Mouse (Mus musculus) kidney, embryonic 14.5 days (tissue): ENCODE data around the gene Il17rb. TPM values are rescaled to one million over a fixed set of nuclear protein-coding genes. Genes with fewer than 3 reads are reported as not detected.

ENCODE experiments used
- ATAC-seq: fragments of 200-750 bp; cut with Nextera tagmentation; 2 replicates; pipeline ENCODE4 v1.8.0; 2017; ENCODE audit warnings: moderate number of reproducible peaks, mild to moderate bottlenecking, moderate TSS enrichment, moderate library complexity; ENCODE audit not compliant: low FRiP score, low TSS enrichment
- H3K27ac ChIP-seq: fragments of 300-500 bp; sonication (generic); 2 replicates; pipeline ENCODE4 v1.5.1; 2014; ENCODE audit warnings: low read depth, mild to moderate bottlenecking, low read length, moderate library complexity, mixed read lengths
- H3K27me3 ChIP-seq: fragments of 300-500 bp; sonication (generic); 2 replicates; pipeline ENCODE4 v1.6.1; 2014; ENCODE audit warnings: mild to moderate bottlenecking, low read length; ENCODE audit not compliant: control insufficient read depth, insufficient read depth
- H3K36me3 ChIP-seq: fragments of 300-500 bp; sonication (generic); 2 replicates; pipeline ENCODE4 v1.6.1; 2014; ENCODE audit warnings: low read length, mixed read lengths; ENCODE audit not compliant: control insufficient read depth, insufficient read depth
- H3K4me1 ChIP-seq: fragments of 300-500 bp; sonication (generic); 2 replicates; pipeline ENCODE4 v1.6.1; 2014; ENCODE audit warnings: low read length, mixed read lengths; ENCODE audit not compliant: control insufficient read depth, insufficient read depth
- H3K4me2 ChIP-seq: fragments of 300-500 bp; sonication (generic); replicated peaks from 2 replicates; pipeline ENCODE4 v1.6.1; 2014; ENCODE audit warnings: low read depth, mild to moderate bottlenecking, low read length
- H3K4me3 ChIP-seq: fragments of 300-500 bp; sonication (generic); 2 replicates; pipeline ENCODE4 v1.5.1; 2014; ENCODE audit warnings: mild to moderate bottlenecking, low read length
- H3K9ac ChIP-seq: fragments of 300-500 bp; sonication (generic); 2 replicates; pipeline ENCODE4 v1.6.1; 2014; ENCODE audit warnings: low read depth, mild to moderate bottlenecking, low read length, moderate library complexity
- H3K9me3 ChIP-seq: fragments of 300-500 bp; sonication (generic); 2 replicates; pipeline ENCODE4 v1.6.1; 2016; ENCODE audit warnings: low read length; ENCODE audit not compliant: control insufficient read depth
- WGBS: fragments of 180-500 bp; shearing (Covaris S2); extraction: QIAGEN DNeasy Blood & Tissue Kit; methylation state at CpG from one replicate; pipeline ENCODE4 v1.1.7; 2014; 5-methylcytosine and 5-hydroxymethylcytosine counted together
- polyA plus RNA-seq: library from polyadenylated mRNA; unstranded; fragments of >200 nt; fragmentation: Nextera tagmentation; extraction: Ambion mirVana; gene quantifications from 2 replicates; pipeline ENCODE4 v1.2.1, GENCODE M21; 2014

Il17rb gene
- polyA plus RNA-seq, 1 experiment from 2014 or later: 1.4 TPM

- Histone ChIP-seq H3K27ac (no peak overlapping the region), H3K9me3 (no peaks in the 10 kb centered on the region)
These were observed 10.7 kb upstream of the Il17rb start for GRCm38 (mm10) chr14:30019375-30019774.

GRCm38 (mm10) chr14:30018846-30019245 is 10.2 kb upstream of the Il17rb start:
- Histone ChIP-seq H3K27me3 (no peaks in the 10 kb centered on the region), H3K36me3 (no peaks in the 10 kb centered on the region), H3K4me2 (no peak overlapping the region), H3K9ac (no peak overlapping the region), H3K27ac (no peak overlapping the region), H3K4me1 (no peaks in the 10 kb centered on the region), H3K9me3 (no peaks in the 10 kb centered on the region), H3K4me3 (no peak overlapping the region)
- 99% methylated on average over 6 of the region's 6 CpGs for WGBS
- no peak for ATAC-seq

More at GRCm38 (mm10) chr14:30019375-30019774, 10.7 kb upstream of the Il17rb start:
- Histone ChIP-seq H3K4me2 (no peak overlapping the region), H3K4me1 (no peaks in the 10 kb centered on the region), H3K9ac (no peak overlapping the region), H3K27me3 (no peaks in the 10 kb centered on the region), H3K4me3 (no peak overlapping the region), H3K36me3 (no peaks in the 10 kb centered on the region)
- 91% methylated on average over 8 of the region's 8 CpGs for WGBS
- ATAC-seq: no peak

GRCm38 (mm10) chr14:30018463-30018801 is 9.7 kb upstream of the Il17rb start:
- H3K9ac ChIP-seq: no peak overlapping the region
- H3K9me3 ChIP-seq: no peaks in the 10 kb centered on the region
- H3K4me1 ChIP-seq: no peaks in the 10 kb centered on the region
- H3K4me3 ChIP-seq: no peak overlapping the region
- H3K27ac ChIP-seq: no peak overlapping the region
- no peak overlapping the region for H3K4me2 ChIP-seq
- H3K36me3 ChIP-seq: no peaks in the 10 kb centered on the region
- no peaks in the 10 kb centered on the region for H3K27me3 ChIP-seq
- WGBS: 95% methylated on average over 4 of the region's 4 CpGs
- ATAC-seq: no peak

- no peak overlapping the region for H3K9ac ChIP-seq
- H3K36me3 ChIP-seq: no peaks in the 10 kb centered on the region
- no peak overlapping the region for H3K27ac ChIP-seq
- H3K27me3 ChIP-seq: no peaks in the 10 kb centered on the region
- no peaks in the 10 kb centered on the region for H3K9me3 ChIP-seq
- H3K4me2 ChIP-seq: no peak overlapping the region
- WGBS: 82% methylated on average over 8 of the region's 8 CpGs
- no peaks in the 10 kb centered on the region for H3K4me1 ChIP-seq
- no peak overlapping the region for H3K4me3 ChIP-seq
- no peak for ATAC-seq
These were observed 9.2 kb upstream of the Il17rb start for GRCm38 (mm10) chr14:30017794-30018462.

- WGBS: 88% methylated on average over 5 of the region's 5 CpGs
- no peak for ATAC-seq
- no peak overlapping the region for H3K27ac ChIP-seq
- H3K9ac ChIP-seq: no peak overlapping the region
- H3K4me2 ChIP-seq: no peak overlapping the region
- no peaks in the 10 kb centered on the region for H3K27me3 ChIP-seq
- H3K4me3 ChIP-seq: no peak overlapping the region
- H3K36me3 ChIP-seq: no peaks in the 10 kb centered on the region
- no peaks in the 10 kb centered on the region for H3K4me1 ChIP-seq
- no peaks in the 10 kb centered on the region for H3K9me3 ChIP-seq
These were observed 8.0 kb upstream of the Il17rb start for GRCm38 (mm10) chr14:30016666-30017065.

DNA sequence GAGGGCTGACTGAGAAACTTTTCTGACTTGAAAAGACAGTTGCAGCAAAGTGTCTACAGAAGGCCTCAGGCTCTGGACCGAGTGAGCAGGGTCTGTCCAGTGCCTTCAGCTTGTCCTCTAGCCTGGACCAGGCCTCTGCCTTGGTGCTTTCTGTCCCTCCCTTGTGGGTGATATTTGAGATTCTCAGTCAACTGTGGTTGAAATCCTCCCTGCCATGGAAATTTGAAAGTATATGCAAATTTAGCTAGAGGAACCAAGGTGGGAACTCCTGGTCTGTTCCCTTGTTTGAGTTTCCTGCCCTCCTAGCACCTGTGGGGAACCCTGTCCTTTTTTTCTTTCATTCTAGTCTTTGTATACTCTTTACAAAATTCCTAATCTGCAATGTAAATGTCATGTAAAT is 6.3 kb upstream of the Il17rb start:
- Histone ChIP-seq H3K4me1 (no peaks in the 10 kb centered on the region), H3K4me3 (no peak overlapping the region), H3K9ac (no peak overlapping the region), H3K27me3 (no peaks in the 10 kb centered on the region), H3K36me3 (no peaks in the 10 kb centered on the region), H3K4me2 (no peak overlapping the region), H3K9me3 (no peaks in the 10 kb centered on the region), H3K27ac (no peak overlapping the region)
- ATAC-seq: no peak
- WGBS: 60% methylated on average over 1 of the region's 1 CpGs

GRCm38 (mm10) chr14:30014487-30014886 is 5.8 kb upstream of the Il17rb start:
- H3K4me1 ChIP-seq: no peaks in the 10 kb centered on the region
- no peaks in the 10 kb centered on the region for H3K36me3 ChIP-seq
- no peak overlapping the region for H3K4me3 ChIP-seq
- no peaks in the 10 kb centered on the region for H3K9me3 ChIP-seq
- H3K27ac ChIP-seq: no peak overlapping the region
- no peak overlapping the region for H3K9ac ChIP-seq
- 47% methylated on average over 10 of the region's 10 CpGs for WGBS
- no peak overlapping the region for H3K4me2 ChIP-seq
- ATAC-seq: no peak
- no peaks in the 10 kb centered on the region for H3K27me3 ChIP-seq

DNA sequence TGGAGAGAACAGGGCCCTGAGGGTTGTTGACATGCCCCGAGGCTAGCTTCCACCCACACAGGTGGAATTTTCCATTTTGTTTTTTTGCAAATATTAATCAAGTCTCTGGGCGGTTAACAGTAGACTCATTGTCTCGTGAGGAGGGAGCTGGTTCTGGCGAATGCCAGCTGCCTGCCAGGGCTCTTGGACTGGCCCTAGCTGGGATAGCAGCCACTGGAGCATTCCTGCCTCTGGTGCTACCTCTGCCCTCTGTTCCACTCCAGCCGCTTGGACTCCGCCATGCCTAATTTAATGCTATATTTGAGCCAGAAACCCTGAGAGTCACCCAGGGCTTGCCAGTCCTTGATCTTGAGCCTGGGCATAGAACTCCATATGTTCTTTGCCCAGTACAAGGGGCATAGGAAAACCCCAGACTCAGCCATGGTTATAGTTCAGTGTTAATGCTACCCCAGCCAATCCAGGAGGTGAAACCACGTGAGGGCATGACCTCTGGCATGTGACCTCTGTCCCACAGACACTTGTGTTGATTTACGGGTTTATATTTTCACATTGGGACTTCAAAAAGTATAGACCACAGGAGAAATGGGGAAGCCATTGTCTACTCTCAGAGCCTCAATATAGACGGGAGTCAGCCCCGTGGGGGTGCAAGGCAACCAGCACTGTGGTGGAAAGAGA is 3.3 kb upstream of the Il17rb start:
- ATAC-seq: no peak
- Histone ChIP-seq H3K36me3 (no peaks in the 10 kb centered on the region), H3K4me1 (0 out of 2 replicates have a peak, but pooled peaks cover 8% of the 10 kb centered on the region), H3K27me3 (peaks cover 5% of the 10 kb centered on the region; the same call in 1 of the 2 replicates), H3K27ac (no peak overlapping the region), H3K9me3 (no peaks in the 10 kb centered on the region), H3K4me3 (no peak overlapping the region), H3K4me2 (no peak overlapping the region), H3K9ac (no peak overlapping the region)
- WGBS: 71% methylated on average over 10 of the region's 10 CpGs

DNA sequence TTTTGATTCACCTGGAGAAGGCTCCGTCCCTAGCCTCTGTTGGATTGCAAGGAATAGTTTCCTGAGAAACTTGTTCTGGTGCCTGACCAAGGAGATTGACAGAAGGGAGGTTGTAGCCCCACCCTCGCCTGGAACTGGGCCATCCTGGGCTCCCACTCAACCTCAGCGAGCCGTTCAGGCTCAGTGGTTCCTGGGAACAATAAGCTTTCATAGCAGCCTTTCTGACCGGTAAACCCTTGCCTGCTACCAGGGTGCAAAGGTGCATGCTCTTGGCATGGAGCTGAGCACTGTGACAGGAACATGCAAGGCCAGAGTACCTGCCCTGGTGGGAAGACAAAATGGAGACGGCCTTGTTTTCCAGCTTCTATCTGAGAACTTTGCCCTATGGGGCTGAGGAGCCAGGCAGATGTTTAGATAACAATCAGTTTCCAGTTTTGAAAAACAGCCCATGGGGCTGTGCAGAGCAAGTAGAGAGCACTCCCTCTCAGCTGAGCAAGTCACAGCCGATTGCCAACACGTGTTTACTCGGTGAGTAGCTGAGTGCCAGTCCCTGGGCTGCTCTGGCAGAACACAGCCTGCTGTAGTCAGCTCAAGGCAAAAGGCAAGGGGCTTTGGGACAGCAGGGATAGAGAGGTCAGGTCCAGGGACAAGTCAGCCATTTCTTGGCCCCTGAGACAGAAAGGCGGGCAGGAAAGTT is 1.3 kb upstream of the Il17rb start:
- no peak overlapping the region for H3K4me2 ChIP-seq
- H3K36me3 ChIP-seq: no peaks in the 10 kb centered on the region
- ATAC-seq: peak; percentile 36; the same call in 1 of the 2 replicates
- 62% methylated on average over 10 of the region's 10 CpGs for WGBS
- no peaks in the 10 kb centered on the region for H3K9me3 ChIP-seq
- H3K4me1 ChIP-seq: 0 out of 2 replicates have a peak, but pooled peaks cover 8% of the 10 kb centered on the region
- no peak overlapping the region for H3K9ac ChIP-seq
- H3K27ac ChIP-seq: no peak overlapping the region
- peaks cover 5% of the 10 kb centered on the region; the same call in 1 of the 2 replicates for H3K27me3 ChIP-seq
- H3K4me3 ChIP-seq: no peak overlapping the region
